28 mouse cellular contexts compared by ENCODE assay signal in genomic region chr10:37571171-37571570, GRCm38 (mm10).
DNase-seq lines count a peak whose midpoint lies in the region; ATAC-seq and TF ChIP-seq lines count a peak whose summit lies in the region.
"Had no signal": no experiment of that assay in that cellular context is flagged by ENCODE, and none has a peak within 500 bp of the region (broad histone marks: within the 10 kb centered on the region; RNA-seq: fewer than 3 reads in every experiment).

No protein-coding gene starts in this region.

- H3K9me3 ChIP-seq in kidney, postnatal 0 days (replicated peaks; ENCODE audit: low read length) = no peaks in the 10 kb centered on the region
- H3K9me3 ChIP-seq in midbrain, embryonic 11.5 days (ENCODE audit: control insufficient read depth, low read length) = no peaks in the 10 kb centered on the region
- H3K9me3 ChIP-seq in midbrain, embryonic 14.5 days (ENCODE audit: control insufficient read depth, low read length) = no peaks in the 10 kb centered on the region
- no peaks in the 10 kb centered on the region for H3K9me3 ChIP-seq in embryonic facial prominence, embryonic 15.5 days (replicated peaks)
- no peaks in the 10 kb centered on the region for H3K9me3 ChIP-seq in limb, embryonic 15.5 days
- no peaks in the 10 kb centered on the region for H3K9me3 ChIP-seq in forebrain, embryonic 11.5 days (ENCODE audit: control insufficient read depth, low read length)
- H3K9me3 ChIP-seq: forebrain, embryonic 13.5 days; hindbrain, embryonic 10.5 days; hindbrain, embryonic 13.5 days had no signal

- no peak overlapping the region for H3K9ac ChIP-seq in kidney, postnatal 0 days (ENCODE audit: low read depth, low read length)
- no peak overlapping the region for H3K9ac ChIP-seq in midbrain, embryonic 11.5 days (ENCODE audit: low read length)
- no peak overlapping the region for H3K9ac ChIP-seq in midbrain, embryonic 14.5 days (replicated peaks; ENCODE audit: low read length)
- no peak overlapping the region for H3K9ac ChIP-seq in embryonic facial prominence, embryonic 15.5 days
- no peak overlapping the region for H3K9ac ChIP-seq in limb, embryonic 15.5 days
- H3K9ac ChIP-seq in forebrain, embryonic 11.5 days (ENCODE audit: low read length) = no peak overlapping the region
- H3K9ac ChIP-seq: forebrain, embryonic 13.5 days; hindbrain, embryonic 13.5 days had no signal

- ATAC-seq in kidney, postnatal 0 days (replicated peaks; ENCODE audit: low FRiP score, low read depth) = no peak
- no peak for ATAC-seq in midbrain, embryonic 11.5 days (ENCODE audit: low FRiP score)
- no peak for ATAC-seq in midbrain, embryonic 14.5 days (ENCODE audit: low FRiP score, low TSS enrichment)
- no peak for ATAC-seq in embryonic facial prominence, embryonic 15.5 days (ENCODE audit: insufficient number of reproducible peaks, low FRiP score, low TSS enrichment, low read depth)
- no peak for ATAC-seq in limb, embryonic 15.5 days (ENCODE audit: insufficient number of reproducible peaks, low FRiP score, low TSS enrichment, low read depth)
- no peak for ATAC-seq in forebrain, embryonic 11.5 days (replicated peaks; ENCODE audit: low FRiP score)
- ATAC-seq: activated CD4-positive, CD25-positive, alpha-beta regulatory T cell, adult 4 months; CD4-positive, CD25-positive, alpha-beta regulatory T cell, adult 4 months; forebrain, embryonic 13.5 days; forebrain, embryonic 16.5 days; hindbrain, postnatal 0 days; inflammation-experienced regulatory T-cells, adult 6 months; intestine, embryonic 16.5 days had no signal

- H3K27ac ChIP-seq in kidney, postnatal 0 days = no peak overlapping the region
- no peak overlapping the region for H3K27ac ChIP-seq in midbrain, embryonic 11.5 days (ENCODE audit: low read depth, low read length)
- H3K27ac ChIP-seq in midbrain, embryonic 14.5 days (replicated peaks; ENCODE audit: low read depth, low read length) = no peak overlapping the region
- H3K27ac ChIP-seq in embryonic facial prominence, embryonic 15.5 days (replicated peaks) = peak overlapping the region; percentile 44; the same call in 1 of the 2 replicates
- H3K27ac ChIP-seq in limb, embryonic 15.5 days = peak overlapping the region; percentile 63; the same call in 1 of the 2 replicates
- no peak overlapping the region for H3K27ac ChIP-seq in forebrain, embryonic 11.5 days (ENCODE audit: low read depth, low read length)
- H3K27ac ChIP-seq: forebrain, embryonic 13.5 days; gastrocnemius, adult 2 months; hindbrain, embryonic 10.5 days; hindbrain, embryonic 13.5 days; hindbrain, postnatal 0 days had no signal

- no peak overlapping the region for H3K4me3 ChIP-seq in kidney, postnatal 0 days (replicated peaks; ENCODE audit: low read depth, low read length)
- no peak overlapping the region for H3K4me3 ChIP-seq in midbrain, embryonic 11.5 days (ENCODE audit: low read depth, low read length)
- H3K4me3 ChIP-seq in midbrain, embryonic 14.5 days (replicated peaks; ENCODE audit: low read depth, low read length) = no peak overlapping the region
- no peak overlapping the region for H3K4me3 ChIP-seq in embryonic facial prominence, embryonic 15.5 days (replicated peaks)
- no peak overlapping the region for H3K4me3 ChIP-seq in limb, embryonic 15.5 days
- no peak overlapping the region for H3K4me3 ChIP-seq in forebrain, embryonic 11.5 days (ENCODE audit: low read depth, low read length)
- H3K4me3 ChIP-seq: forebrain, embryonic 13.5 days; gastrocnemius, adult 2 months; hindbrain, embryonic 10.5 days; hindbrain, embryonic 13.5 days had no signal

- WGBS in kidney, postnatal 0 days = 64% methylated on average over 2 of the region's 2 CpGs
- 86% methylated on average over 2 of the region's 2 CpGs for WGBS in midbrain, embryonic 11.5 days
- WGBS in midbrain, embryonic 14.5 days = 91% methylated on average over 2 of the region's 2 CpGs
- WGBS in embryonic facial prominence, embryonic 15.5 days = 30% methylated on average over 2 of the region's 2 CpGs
- WGBS in limb, embryonic 15.5 days = 29% methylated on average over 2 of the region's 2 CpGs
- 91% methylated on average over 2 of the region's 2 CpGs for WGBS in forebrain, embryonic 11.5 days

- H3K4me1 ChIP-seq in kidney, postnatal 0 days (replicated peaks; ENCODE audit: insufficient read depth, low read length) = no peaks in the 10 kb centered on the region
- H3K4me1 ChIP-seq in midbrain, embryonic 11.5 days (ENCODE audit: control insufficient read depth, insufficient read depth, low read length) = no peaks in the 10 kb centered on the region
- H3K4me1 ChIP-seq in midbrain, embryonic 14.5 days (ENCODE audit: control insufficient read depth, insufficient read depth, low read length) = no peaks in the 10 kb centered on the region
- H3K4me1 ChIP-seq in embryonic facial prominence, embryonic 15.5 days = peaks cover 6% of the 10 kb centered on the region; the same call in 1 of the 2 replicates
- H3K4me1 ChIP-seq in limb, embryonic 15.5 days = no peaks in the 10 kb centered on the region; the same call in 1 of the 2 replicates
- H3K4me1 ChIP-seq in forebrain, embryonic 11.5 days (replicated peaks; ENCODE audit: control insufficient read depth, insufficient read depth, low read length) = no peaks in the 10 kb centered on the region
- H3K4me1 ChIP-seq: forebrain, embryonic 13.5 days; hindbrain, embryonic 10.5 days; hindbrain, embryonic 13.5 days had no signal

- no peaks in the 10 kb centered on the region for H3K36me3 ChIP-seq in kidney, postnatal 0 days (ENCODE audit: insufficient read depth, low read length)
- H3K36me3 ChIP-seq in midbrain, embryonic 11.5 days (ENCODE audit: control insufficient read depth, insufficient read depth, low read length) = no peaks in the 10 kb centered on the region
- no peaks in the 10 kb centered on the region for H3K36me3 ChIP-seq in midbrain, embryonic 14.5 days (ENCODE audit: control insufficient read depth, insufficient read depth, low read length)
- H3K36me3 ChIP-seq in embryonic facial prominence, embryonic 15.5 days = no peaks in the 10 kb centered on the region
- no peaks in the 10 kb centered on the region for H3K36me3 ChIP-seq in limb, embryonic 15.5 days
- H3K36me3 ChIP-seq in forebrain, embryonic 11.5 days (ENCODE audit: control insufficient read depth, insufficient read depth, low read length) = no peaks in the 10 kb centered on the region
- H3K36me3 ChIP-seq: hindbrain, embryonic 10.5 days; hindbrain, embryonic 13.5 days had no signal

- no peak for TF ChIP-seq CTCF in kidney, postnatal 0 days (IDR thresholded peaks at IDR 0.05; ENCODE audit: low read depth)

- DNase-seq in kidney, postnatal 0 days (ENCODE audit: low spot score) = peak; percentile 10
- no peak for DNase-seq in kidney, adult 11 months
- peak; percentile 28 for DNase-seq in midbrain, embryonic 11.5 days (ENCODE audit: low spot score, missing footprints)
- DNase-seq in midbrain, embryonic 14.5 days = no peak
- DNase-seq in urinary bladder, postnatal 14 days (ENCODE audit: low spot score) = no peak
- DNase-seq in forebrain, embryonic 11.5 days (ENCODE audit: low spot score) = no peak
- DNase-seq: adrenal gland, adult 8-10 months; adrenal gland, postnatal 25 days; cerebellum, adult 11-12 months; cerebellum, adult 8-10 months; cerebellum, postnatal 10 days; cerebellum, postnatal 36 days; gastrocnemius, adult 2 months; gastrocnemius, postnatal 14 days; heart, adult 11 months; heart, postnatal 36 days had no signal

- no peaks in the 10 kb centered on the region for H3K27me3 ChIP-seq in kidney, postnatal 0 days (ENCODE audit: insufficient read depth, low read length)
- H3K27me3 ChIP-seq in midbrain, embryonic 11.5 days (ENCODE audit: control insufficient read depth, insufficient read depth, low read length) = no peaks in the 10 kb centered on the region
- no peaks in the 10 kb centered on the region for H3K27me3 ChIP-seq in midbrain, embryonic 14.5 days (ENCODE audit: control insufficient read depth, insufficient read depth, low read length)
- no peaks in the 10 kb centered on the region for H3K27me3 ChIP-seq in embryonic facial prominence, embryonic 15.5 days
- H3K27me3 ChIP-seq in limb, embryonic 15.5 days = no peaks in the 10 kb centered on the region
- no peaks in the 10 kb centered on the region for H3K27me3 ChIP-seq in forebrain, embryonic 11.5 days (ENCODE audit: control insufficient read depth, insufficient read depth, low read length)
- H3K27me3 ChIP-seq: forebrain, embryonic 13.5 days; hindbrain, embryonic 13.5 days had no signal

- no peak overlapping the region for H3K4me2 ChIP-seq in kidney, postnatal 0 days (ENCODE audit: low read length)
- no peak overlapping the region for H3K4me2 ChIP-seq in midbrain, embryonic 11.5 days
- no peak overlapping the region for H3K4me2 ChIP-seq in midbrain, embryonic 14.5 days (ENCODE audit: low read length)
- H3K4me2 ChIP-seq in embryonic facial prominence, embryonic 15.5 days (replicated peaks) = no peak overlapping the region
- H3K4me2 ChIP-seq in limb, embryonic 15.5 days = no peak overlapping the region
- H3K4me2 ChIP-seq in forebrain, embryonic 11.5 days (ENCODE audit: low read depth, low read length, severe bottlenecking) = no peak overlapping the region
- H3K4me2 ChIP-seq: forebrain, embryonic 13.5 days; heart, embryonic 11.5 days; hindbrain, embryonic 13.5 days had no signal

Comparison
In these comparisons a context has a peak if more than half of its experiments do, and no peak if none do; other contexts are left out.
1. DNase-seq: peak in kidney, postnatal 0 days (single experiment) and midbrain, embryonic 11.5 days (single experiment); none in kidney, adult 11 months (single experiment), midbrain, embryonic 14.5 days (single experiment), urinary bladder, postnatal 14 days (single experiment) and forebrain, embryonic 11.5 days (single experiment).
2. H3K27ac ChIP-seq: peak in embryonic facial prominence, embryonic 15.5 days (single experiment) and limb, embryonic 15.5 days (single experiment); none in kidney, postnatal 0 days (single experiment), midbrain, embryonic 11.5 days (single experiment), midbrain, embryonic 14.5 days (single experiment) and forebrain, embryonic 11.5 days (single experiment).